Mouse (Mus musculus): ENCODE measurements around the gene 1700020N01Rik.

1700020N01Rik gene

GRCm38 (mm10) chr10:21592896-21593380 lies at the start of gene 1700020N01Rik:
Gene 1700020N01Rik, plus strand, starts transcription at chr10:21593145.
- DNase-seq (ENCODE audit: low read depth, low spot score) = no peak

GRCm38 (mm10) chr10:21543576-21544278 lies 49.2 kb upstream of the 1700020N01Rik start:
- no peak for DNase-seq (ENCODE audit: low read depth, low spot score)

- DNase-seq (ENCODE audit: low read depth, low spot score) = no peak
These were observed 48.2 kb upstream of the 1700020N01Rik start for GRCm38 (mm10) chr10:21544721-21545120.

GRCm38 (mm10) chr10:21545446-21545845 lies 47.5 kb upstream of the 1700020N01Rik start:
- DNase-seq (ENCODE audit: low read depth, low spot score) = no peak

- DNase-seq (ENCODE audit: low read depth, low spot score) = no peak
These were observed 44.0 kb upstream of the 1700020N01Rik start for GRCm38 (mm10) chr10:21548871-21549505.

- no peak for DNase-seq (ENCODE audit: low read depth, low spot score)
These were observed 39.8 kb upstream of the 1700020N01Rik start for GRCm38 (mm10) chr10:21552967-21553682.

GRCm38 (mm10) chr10:21553683-21554035 lies 39.3 kb upstream of the 1700020N01Rik start:
- DNase-seq (ENCODE audit: low read depth, low spot score) = no peak

GRCm38 (mm10) chr10:21554896-21555580 lies 37.9 kb upstream of the 1700020N01Rik start:
- no peak for DNase-seq (ENCODE audit: low read depth, low spot score)

GRCm38 (mm10) chr10:21559769-21560168 lies 33.2 kb upstream of the 1700020N01Rik start:
- DNase-seq (ENCODE audit: low read depth, low spot score) = no peak

- no peak for DNase-seq (ENCODE audit: low read depth, low spot score)
These were observed 31.8 kb upstream of the 1700020N01Rik start for GRCm38 (mm10) chr10:21561181-21561580.

- DNase-seq (ENCODE audit: low read depth, low spot score) = no peak
These were observed 29.5 kb upstream of the 1700020N01Rik start for GRCm38 (mm10) chr10:21563446-21563845.

GRCm38 (mm10) chr10:21564189-21564588 lies 28.8 kb upstream of the 1700020N01Rik start:
- no peak for DNase-seq (ENCODE audit: low read depth, low spot score)

GRCm38 (mm10) chr10:21566074-21566473 lies 26.9 kb upstream of the 1700020N01Rik start:
- no peak for DNase-seq (ENCODE audit: low read depth, low spot score)

GRCm38 (mm10) chr10:21571615-21572014 lies 21.3 kb upstream of the 1700020N01Rik start:
- DNase-seq (ENCODE audit: low read depth, low spot score) = no peak

- no peak for DNase-seq (ENCODE audit: low read depth, low spot score)
These were observed 19.2 kb upstream of the 1700020N01Rik start for GRCm38 (mm10) chr10:21573713-21574112.

- no peak for DNase-seq (ENCODE audit: low read depth, low spot score)
These were observed 17.1 kb upstream of the 1700020N01Rik start for GRCm38 (mm10) chr10:21575806-21576378.

- no peak for DNase-seq (ENCODE audit: low read depth, low spot score)
These were observed 15.1 kb upstream of the 1700020N01Rik start for GRCm38 (mm10) chr10:21577798-21578197.

GRCm38 (mm10) chr10:21581546-21581945 lies 11.4 kb upstream of the 1700020N01Rik start:
- no peak for DNase-seq (ENCODE audit: low read depth, low spot score)

- DNase-seq (ENCODE audit: low read depth, low spot score) = no peak
These were observed 5.9 kb upstream of the 1700020N01Rik start for GRCm38 (mm10) chr10:21587041-21587440.

GRCm38 (mm10) chr10:21588007-21588852 lies 4.7 kb upstream of the 1700020N01Rik start:
- no peak for DNase-seq (ENCODE audit: low read depth, low spot score)

- DNase-seq (ENCODE audit: low read depth, low spot score) = peak; percentile 34
These were observed 8.0 kb downstream of the 1700020N01Rik start for GRCm38 (mm10) chr10:21600931-21601330.

All from retina, adult 2 months (tissue).